Mouse (Mus musculus) olfactory bulb, adult 2 months (tissue): ENCODE results near the gene Ciz1.

Experiments
- CTCF ChIP-seq: fragments of 200-500 bp; IDR thresholded peaks from 2 replicates; pipeline ENCODE4 v1.5.1; 2012; ENCODE audit warnings: low read depth, mild to moderate bottlenecking, low read length, moderate library complexity; ENCODE audit not compliant: insufficient read depth
- POLR2A ChIP-seq: fragments of 200-500 bp; IDR thresholded peaks from 2 replicates; pipeline ENCODE4 v1.6.1; 2012; ENCODE audit warnings: mild to moderate bottlenecking, low read depth, low read length, moderate library complexity; ENCODE audit not compliant: insufficient read depth

GRCm38 (mm10) chr2:32317791-32318417 lies 34.2 kb upstream of the Ciz1 start:
- TF ChIP-seq POLR2A (no peak), CTCF (no peak)
